Mouse (Mus musculus): Measurements from ENCODE around the gene Dnmbp.
A peak's percentile ranks its signal among the peaks of the same experiment; 100 is the strongest.

The Dnmbp gene

GRCm38 (mm10) chr19:43939769-43940689 lies at the start of gene Dnmbp:
Gene Dnmbp, minus strand, starts transcription at chr19:43940191.
- DNase-seq (ENCODE audit: low read depth) = peak; percentile 92

DNA sequence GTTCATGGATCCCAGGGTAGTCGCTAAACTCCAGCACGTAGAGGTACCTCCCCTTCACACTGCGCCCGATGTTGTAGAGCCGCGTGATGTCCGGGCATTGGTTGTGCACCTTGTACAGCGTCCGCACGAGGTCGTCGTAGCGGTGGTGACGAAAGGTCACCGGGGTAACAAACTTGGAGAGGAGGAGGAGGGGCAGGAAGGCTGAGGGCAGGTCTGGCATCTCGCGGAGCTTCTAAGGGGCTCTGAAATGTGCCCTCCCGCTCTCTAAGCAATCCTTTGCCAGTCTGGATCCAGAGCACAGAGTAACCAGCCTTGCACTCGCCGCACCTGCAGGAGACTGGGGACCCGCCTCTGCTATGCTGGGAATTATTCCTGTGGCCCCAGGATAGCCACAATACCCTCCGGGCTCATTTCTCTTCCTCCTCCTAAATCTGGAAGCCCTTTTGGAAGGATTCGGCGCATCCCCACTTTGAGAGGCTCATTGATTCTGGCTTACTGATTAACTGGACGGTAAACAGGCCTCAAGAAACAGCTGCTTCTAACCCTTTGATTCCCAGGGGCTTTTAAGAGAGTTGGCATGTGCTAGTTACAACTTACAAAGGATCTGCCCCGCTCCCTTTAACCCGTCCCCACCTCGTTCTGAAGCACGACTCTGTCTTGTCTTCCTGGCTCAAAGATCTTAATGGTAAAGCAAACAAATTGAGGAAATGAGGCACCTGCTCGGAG lies 46.2 kb upstream of the Dnmbp start, which contains the start of gene Cpn1:
Gene Cpn1 (minus strand): TSS at position 488 of the 726 bp plus-strand sequence.
- DNase-seq (ENCODE audit: low read depth) = no peak

DNA sequence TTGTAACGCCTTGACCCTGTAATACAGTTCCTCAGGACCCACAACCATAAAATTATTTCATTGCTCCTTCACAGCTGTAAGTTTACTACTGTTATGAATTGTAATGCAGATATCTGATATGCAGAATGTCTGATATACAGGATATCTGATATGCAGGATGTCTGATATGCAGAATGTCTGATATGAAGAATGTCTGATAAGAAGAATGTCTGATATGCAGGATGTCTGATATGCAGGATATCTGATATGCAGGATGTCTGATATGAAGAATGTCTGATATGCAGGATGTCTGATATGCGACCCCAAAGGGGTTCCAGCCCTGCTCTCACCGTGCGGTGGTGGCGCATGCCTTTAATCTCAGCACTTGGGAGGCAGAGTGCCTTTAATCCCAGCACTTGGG lies 42.0 kb upstream of the Dnmbp start:
- no peak for DNase-seq (ENCODE audit: low read depth)

GRCm38 (mm10) chr19:43980711-43981110 lies 40.7 kb upstream of the Dnmbp start:
- DNase-seq (ENCODE audit: low read depth) = no peak

GRCm38 (mm10) chr19:43977799-43978198 lies 37.8 kb upstream of the Dnmbp start:
- DNase-seq (ENCODE audit: low read depth) = no peak

DNA sequence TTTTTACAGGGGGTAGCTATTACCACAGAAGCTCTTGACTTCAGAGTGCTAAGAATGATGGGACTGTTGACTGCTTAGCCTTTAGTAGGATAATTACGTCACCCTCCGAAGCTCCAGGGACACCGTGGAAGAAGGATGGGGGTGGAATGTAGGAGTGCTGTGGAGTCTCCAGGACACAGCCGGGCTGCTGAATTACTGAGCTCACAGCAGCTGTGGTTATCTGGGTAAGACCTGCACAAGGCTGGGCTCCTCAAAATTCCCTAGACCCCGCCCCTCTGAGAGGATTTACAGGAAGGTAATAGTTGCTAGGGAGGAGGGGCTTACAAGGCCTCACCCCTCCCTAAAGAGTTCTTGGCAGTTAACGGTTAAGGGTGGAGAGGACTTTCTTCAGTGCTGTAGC lies 36.7 kb upstream of the Dnmbp start:
- DNase-seq (ENCODE audit: low read depth) = no peak

GRCm38 (mm10) chr19:43974221-43974620 lies 34.2 kb upstream of the Dnmbp start:
- no peak for DNase-seq (ENCODE audit: low read depth)

DNA sequence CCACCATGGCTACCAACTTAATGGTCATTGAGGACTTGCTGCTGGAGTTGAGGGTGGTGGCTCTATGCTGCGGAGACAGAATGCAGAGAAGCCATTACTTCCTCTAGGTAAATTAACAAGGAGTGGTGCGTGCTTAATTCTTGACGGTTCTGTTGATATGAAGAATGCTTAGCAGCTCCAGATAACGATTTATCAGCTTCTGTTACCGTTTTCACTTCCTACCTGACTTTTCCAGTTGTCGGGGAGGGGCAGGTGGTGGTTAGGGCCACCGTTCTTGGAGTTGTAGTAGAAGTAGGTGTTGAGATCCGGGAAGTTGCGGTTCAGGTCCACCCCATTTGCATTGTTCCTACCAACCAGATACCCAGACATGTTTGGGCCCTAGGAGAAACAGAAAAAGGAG lies 33.7 kb upstream of the Dnmbp start:
- no peak for DNase-seq (ENCODE audit: low read depth)

DNA sequence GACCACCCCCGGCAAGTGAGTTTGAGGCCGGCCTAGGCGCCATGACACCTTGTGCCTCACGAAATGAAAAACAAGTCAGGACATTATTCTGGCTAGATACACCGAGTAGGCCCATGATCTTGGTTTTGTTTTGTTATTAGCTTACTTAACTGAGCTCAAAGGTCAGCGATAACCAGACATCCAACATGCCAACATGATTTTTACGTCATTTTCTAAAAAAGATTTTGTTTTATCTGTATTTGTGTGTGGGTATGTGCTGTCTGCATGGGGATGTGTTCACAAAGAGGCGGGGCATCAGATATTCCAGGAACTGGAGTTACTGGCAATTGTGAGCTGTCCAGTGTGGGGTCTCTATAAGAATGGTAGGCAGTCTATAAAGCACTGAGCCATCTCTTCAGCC lies 32.1 kb upstream of the Dnmbp start:
- DNase-seq (ENCODE audit: low read depth) = no peak

GRCm38 (mm10) chr19:43968436-43969026 lies 28.5 kb upstream of the Dnmbp start:
- no peak for DNase-seq (ENCODE audit: low read depth)

DNA sequence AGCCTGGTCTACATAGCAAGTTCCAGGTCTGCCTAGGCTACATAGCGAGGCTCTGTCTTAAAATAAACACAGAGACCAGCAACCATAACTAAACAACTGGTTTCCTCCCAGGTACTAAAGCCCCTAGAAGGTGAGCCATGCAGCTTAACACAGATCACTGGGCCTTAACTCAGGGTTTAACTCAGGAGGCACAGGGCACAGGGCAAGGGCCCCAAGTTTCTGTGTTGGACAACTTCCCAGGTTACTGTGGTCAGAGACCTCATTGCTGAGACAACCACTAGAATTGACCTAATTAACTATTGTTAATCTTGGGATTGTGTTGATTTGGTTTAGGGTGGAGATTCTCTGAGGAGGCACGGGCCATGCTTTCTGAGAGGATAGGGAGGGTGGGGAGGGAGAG lies 26.5 kb upstream of the Dnmbp start:
- DNase-seq (ENCODE audit: low read depth) = no peak

GRCm38 (mm10) chr19:43965496-43966085 lies 25.6 kb upstream of the Dnmbp start:
- no peak for DNase-seq (ENCODE audit: low read depth)

- DNase-seq (ENCODE audit: low read depth) = peak; percentile 23
These were observed 22.8 kb upstream of the Dnmbp start for GRCm38 (mm10) chr19:43962795-43963194.

DNA sequence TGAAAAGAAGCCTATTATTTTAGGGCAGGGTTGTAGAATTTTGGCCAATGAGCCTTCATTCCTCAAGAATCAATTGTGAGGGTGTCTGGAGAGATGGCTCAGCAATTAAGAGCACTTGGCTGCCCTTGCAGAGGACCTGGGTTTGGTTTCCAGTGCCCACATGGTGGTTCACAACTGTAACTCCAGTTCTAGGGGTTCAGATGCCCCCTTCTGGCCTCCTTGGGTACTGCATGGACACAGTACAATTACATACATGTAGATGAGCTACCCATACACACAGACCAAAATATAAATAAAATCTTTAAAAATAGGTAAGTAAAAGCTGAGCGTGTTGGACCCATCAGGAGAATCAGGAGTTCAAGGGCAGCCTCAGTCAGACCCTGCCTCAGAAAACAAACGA lies 21.2 kb upstream of the Dnmbp start:
- peak; percentile 50 for DNase-seq (ENCODE audit: low read depth)

GRCm38 (mm10) chr19:43960014-43960413 lies 20.0 kb upstream of the Dnmbp start:
- DNase-seq (ENCODE audit: low read depth) = no peak

DNA sequence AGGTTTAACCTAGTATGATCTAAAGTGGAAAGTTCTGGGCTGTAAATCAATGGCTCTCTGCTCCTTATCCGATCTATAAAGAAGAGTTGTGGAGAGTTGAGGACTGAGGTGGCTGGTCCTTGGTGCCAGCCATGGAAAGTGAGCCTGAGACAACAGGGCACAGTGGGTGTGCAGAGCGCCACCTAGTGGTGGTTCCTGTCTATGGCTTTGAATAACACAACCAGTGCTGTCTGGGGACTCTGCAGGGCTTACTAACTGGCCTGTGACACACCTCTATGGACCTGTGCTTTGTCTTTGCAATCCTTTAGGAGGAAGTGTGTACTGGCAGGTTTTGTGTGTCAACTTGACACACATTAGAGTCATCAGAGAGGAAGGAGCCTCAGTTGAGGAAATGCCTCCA lies 19.2 kb upstream of the Dnmbp start:
- peak; percentile 82 for DNase-seq (ENCODE audit: low read depth)

DNA sequence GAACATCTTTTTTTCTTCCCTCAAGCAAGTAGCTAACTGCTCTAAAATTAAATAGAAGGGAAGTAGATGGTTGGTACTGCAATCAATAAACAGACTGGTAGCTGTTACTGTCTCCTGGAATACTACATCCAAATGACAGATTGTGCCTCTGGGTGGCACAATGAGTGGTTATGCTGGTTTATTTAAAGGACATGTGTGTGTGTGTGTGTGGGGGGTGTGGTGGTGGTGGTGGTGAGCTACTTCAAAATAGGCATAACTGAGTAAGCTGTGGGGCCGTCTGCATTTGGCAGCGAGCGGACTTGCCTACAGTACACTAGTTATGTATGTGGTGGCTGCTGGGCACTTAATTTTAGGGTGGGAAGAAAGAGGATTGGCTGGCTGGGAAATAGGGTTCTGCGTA lies 17.9 kb upstream of the Dnmbp start:
- no peak for DNase-seq (ENCODE audit: low read depth)

DNA sequence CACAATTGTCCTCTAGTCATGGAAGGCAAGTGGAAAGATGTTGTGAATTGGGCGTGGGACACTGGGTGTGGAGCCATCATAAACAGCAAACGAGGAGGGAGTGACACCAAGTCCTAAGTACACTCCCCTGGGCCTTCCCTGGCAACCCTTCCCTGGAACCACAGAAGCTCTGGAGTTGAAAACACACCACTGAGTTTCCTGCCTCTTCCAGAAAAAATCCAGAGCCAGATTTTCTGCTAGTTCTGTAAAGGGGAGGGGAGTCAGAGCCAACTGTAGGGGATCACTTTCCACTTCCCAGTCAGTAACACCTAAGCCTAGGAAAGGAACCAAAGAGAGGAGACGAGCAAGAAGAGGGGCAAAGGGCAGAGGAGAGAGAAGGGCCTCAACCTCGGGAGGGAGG lies 17.4 kb upstream of the Dnmbp start:
- DNase-seq (ENCODE audit: low read depth) = no peak

DNA sequence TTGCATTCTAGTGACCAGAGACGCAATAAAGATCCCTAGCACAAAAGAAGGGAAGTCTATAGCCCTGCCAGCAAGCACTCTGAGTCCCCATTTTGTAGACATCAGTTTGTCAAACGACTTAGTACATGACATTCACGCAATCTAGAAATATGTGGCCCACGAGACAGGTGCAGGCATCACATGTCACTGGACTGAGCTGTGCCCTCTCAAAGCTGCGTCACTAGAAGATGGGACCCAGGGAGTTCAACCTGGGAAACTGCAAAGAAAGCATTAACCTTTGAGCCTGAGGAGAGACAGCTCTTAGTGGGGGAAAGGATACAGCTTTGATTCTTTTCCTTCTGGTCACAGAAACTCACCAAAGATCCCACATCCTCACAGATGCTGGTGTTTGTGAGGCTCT lies 15.3 kb upstream of the Dnmbp start:
- DNase-seq (ENCODE audit: low read depth) = no peak

- no peak for DNase-seq (ENCODE audit: low read depth)
These were observed 14.9 kb upstream of the Dnmbp start for GRCm38 (mm10) chr19:43954864-43955263.

- DNase-seq (ENCODE audit: low read depth) = peak; percentile 60
These were observed 12.9 kb upstream of the Dnmbp start for GRCm38 (mm10) chr19:43952936-43953335.

GRCm38 (mm10) chr19:43949111-43949810 lies 9.3 kb upstream of the Dnmbp start:
- DNase-seq (ENCODE audit: low read depth) = no peak

Measured in NIH3T3 (cell line).